Mouse (Mus musculus): ENCODE results near the gene Olfr790.

DNA sequence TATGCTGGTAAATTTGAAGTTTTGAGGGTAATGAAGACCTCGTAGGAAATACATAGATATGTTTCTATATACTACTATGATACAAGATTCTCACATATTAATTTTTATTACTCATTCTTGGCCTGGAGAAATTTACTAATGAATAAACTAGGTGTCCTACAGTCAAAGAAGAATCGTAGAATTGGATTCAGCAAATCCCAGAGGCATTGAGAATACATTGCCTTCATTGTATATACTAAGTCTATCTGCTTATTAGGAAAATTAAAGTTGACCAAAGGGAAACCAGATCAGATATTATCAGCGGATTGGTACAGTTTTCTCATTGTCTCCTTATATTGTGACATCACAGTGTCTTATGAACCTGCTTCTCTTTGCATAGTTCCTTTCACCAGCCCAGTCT is 36.7 kb upstream of the Olfr790 start, which contains the start of gene Olfr787:
- TF ChIP-seq POLR2A (IDR thresholded peaks at IDR 0.05; ENCODE audit: low read depth, low read length) (no peak), CTCF (conservative IDR thresholded peaks at IDR 0.05; ENCODE audit: insufficient read depth, insufficient read length, low read depth, low read length) (no peak)

All from kidney, adult 2 months (tissue).